Mouse (Mus musculus): ENCODE data around the gene Tmem45b. TPM values are rescaled to one million over a fixed set of nuclear protein-coding genes. Genes with fewer than 3 reads are reported as not detected.

The Tmem45b gene
- polyA plus RNA-seq, 1 experiment = 312 TPM

DNA sequence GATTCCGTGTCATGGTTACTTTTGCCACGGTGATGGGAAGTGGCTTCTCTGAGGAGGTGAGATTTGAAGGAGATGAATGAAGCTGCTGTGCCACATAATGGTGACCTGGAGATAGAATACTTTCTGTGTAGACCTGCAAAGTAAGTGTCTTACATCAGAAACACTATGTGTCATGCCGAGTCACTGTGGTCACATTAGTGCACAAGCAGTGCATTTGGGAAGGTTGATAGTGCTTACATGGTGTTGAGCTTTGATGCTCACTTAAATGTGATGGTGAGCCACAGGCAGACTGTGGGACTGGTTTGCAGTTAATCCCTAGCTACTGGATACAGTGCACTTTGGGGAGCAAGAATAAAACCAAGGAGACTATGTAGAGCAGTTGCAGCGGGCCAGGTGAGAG, 52.1 kb downstream of the Tmem45b start:
- WGBS = 94% methylated on average over 4 of the region's 4 CpGs
- DNase-seq (ENCODE audit: low read depth, low spot score) = no peak

DNA sequence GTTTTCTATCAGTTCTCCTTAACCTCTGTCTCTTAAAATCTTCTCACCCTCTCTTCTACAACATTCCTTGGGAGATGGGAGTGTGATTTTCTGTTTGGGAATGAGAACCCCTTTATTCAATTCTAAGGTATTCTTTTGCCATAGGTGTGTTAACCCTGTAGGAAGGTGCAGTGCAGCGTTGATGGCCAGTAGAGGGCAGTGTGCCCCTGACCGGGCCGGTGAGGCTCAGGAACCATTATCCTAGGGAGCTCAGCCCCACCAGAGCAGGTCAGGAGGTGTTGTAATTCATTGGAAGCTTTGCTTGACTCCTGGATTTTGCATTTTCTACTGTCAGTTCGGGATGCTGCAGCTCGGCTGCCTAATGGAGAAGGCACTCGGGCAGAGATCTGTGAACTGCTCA, 59.0 kb downstream of the Tmem45b start:
- whole genome bisulfite sequencing = 43% methylated on average over 6 of the region's 6 CpGs
- peak; percentile 46 for DNase-seq (ENCODE audit: low read depth, low spot score)

DNA sequence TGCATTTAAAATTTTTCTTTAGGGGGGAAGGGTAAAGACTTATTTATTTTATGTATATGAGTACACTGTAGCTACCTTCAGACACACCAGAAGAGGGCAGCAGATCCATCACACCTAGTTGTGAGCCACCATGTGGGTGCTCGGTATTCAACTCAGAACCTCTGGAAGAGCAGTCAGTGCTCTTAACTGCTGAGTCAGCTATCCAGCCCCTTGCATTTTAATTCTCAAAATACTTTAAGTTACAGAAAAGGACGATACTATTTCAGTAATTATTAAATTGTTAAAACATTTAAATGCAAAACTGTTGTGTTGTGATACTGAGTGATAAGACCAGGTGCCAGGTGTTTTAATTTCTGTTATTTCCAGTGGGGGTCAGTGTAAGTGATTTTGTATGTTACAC, 60.0 kb downstream of the Tmem45b start:
- no peak for DNase-seq (ENCODE audit: low read depth, low spot score)
- 85% methylated on average over 2 of the region's 2 CpGs for WGBS

DNA sequence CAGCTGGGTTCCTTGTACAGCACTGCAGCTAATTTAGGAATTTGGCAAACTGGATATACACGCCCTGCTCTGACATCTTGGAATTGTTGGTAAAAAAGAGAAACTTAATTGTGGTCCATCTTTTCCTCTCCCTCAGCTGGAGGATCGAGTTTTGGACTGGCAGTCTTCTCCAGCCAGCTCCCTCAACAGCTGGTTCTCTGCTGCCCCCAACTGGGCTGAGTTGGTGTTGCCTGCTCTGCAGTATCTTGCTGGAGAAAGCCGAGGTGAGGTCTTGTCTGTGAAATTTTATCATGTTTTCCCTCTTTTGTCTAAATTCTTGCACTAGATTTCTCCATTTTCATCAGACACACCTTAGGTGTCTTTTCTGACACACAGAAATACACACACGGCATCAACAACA, 63.8 kb downstream of the Tmem45b start:
- DNase-seq (ENCODE audit: low read depth, low spot score) = no peak
- 42% methylated on average over 4 of the region's 4 CpGs for WGBS

DNA sequence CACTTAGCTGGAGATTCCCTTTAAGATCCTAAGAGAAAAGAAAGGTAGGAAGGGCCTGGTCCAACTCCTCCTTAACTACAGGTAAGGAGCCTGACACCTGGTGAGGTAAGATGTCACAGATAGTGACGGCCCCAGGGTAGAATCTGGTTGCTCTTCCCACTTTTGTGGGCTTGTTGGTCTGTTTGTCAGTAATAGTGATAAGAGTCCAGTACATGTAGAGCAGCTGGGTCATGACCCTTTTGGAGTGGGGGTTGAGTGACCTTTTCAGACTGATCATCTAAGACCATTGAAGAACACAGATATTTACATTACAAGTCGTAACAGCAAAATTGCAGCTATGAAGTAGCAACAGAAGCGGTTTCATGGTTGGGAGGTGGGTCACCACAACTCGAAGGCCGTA, 77.1 kb downstream of the Tmem45b start:
- no peak for DNase-seq (ENCODE audit: low read depth, low spot score)
- WGBS = 55% methylated on average over 5 of the region's 5 CpGs

DNA sequence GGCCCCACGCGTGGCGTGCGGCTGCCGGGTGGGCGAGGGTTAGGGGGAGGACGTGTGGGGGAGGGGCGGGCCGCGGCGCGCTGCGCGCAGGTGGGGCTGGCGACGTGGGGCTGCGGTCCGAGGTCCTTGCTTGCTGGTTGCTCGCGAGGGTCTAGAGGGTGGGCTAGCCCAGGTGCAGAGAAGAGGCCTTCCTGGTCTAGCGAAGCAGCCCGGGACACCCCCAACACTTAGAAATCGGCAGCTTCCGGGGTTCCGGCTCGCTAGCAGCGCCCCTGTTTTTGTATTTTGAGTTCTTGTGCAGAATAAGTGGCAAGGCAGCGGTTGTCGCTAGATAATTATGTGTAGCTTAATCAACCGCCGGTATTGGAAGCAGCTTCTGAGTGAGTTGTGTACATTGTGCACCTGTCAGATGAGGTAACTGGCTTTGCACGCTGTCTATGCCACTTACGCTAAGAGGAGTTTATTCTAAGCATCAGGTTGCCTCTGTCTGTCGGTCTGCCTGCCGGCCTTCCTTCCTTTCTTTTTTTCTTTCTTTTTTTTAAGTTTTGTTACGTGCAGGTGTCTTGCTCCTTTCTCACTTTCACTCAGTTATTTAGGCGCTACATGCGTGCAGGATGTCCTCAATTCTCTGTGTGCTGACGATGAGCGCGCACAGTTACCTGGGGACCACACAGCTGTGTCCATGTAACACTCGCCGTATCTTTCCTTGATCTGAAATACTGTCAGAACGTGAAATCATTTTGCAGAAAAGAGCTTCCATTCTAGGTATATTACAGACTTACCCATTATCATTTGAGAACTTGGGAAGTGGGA, 77.7 kb downstream of the Tmem45b start:
- WGBS = 4% methylated on average over 43 of the region's 44 CpGs
- DNase-seq (ENCODE audit: low read depth, low spot score) = no peak

DNA sequence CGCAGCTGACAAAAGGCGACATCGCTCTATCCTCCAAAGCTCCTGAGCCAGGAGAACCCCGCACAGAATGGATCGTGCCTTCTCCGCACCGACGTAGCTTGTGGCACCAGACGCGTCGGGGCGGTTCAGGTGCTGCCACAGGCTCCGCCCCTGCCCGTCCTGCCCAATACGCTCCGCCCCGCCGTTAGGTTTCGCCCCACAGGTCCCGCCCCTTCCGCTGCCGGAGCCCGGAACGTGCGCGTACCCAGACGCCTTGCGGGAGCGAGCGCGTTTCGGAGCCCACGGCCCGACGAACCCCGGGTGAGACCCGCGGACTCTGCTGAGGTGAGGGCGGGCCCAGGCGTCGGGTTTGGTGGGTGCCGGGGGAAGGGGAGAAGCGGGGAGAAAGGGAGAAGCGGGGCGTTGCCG, 78.3 kb downstream of the Tmem45b start, which contains the start of gene Nfrkb:
Nfrkb (plus strand) TSS at position 246 of the 408 bp plus-strand sequence.
- WGBS = under 1% methylated on average over 46 of the region's 46 CpGs
- DNase-seq (ENCODE audit: low read depth, low spot score) = peak; percentile 71

DNA sequence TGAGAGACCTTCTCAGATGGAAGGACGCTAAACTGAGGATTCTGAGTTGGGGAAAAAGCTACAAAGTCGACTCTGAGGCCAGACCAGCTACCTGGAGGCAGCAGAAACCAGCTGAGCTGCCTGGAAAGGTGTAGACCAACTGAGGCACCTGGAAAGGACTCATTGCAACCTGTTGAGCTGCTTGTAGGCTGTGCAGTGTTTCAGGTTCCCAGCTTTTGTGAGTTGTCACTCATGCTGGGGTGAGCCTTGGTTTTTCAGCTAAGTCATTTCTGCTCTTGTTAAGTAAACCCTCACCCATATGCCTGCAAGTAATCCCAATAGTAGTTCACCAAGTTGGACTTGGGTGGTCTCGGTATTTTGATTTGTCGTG, 78.8 kb downstream of the Tmem45b start:
- DNase-seq (ENCODE audit: low read depth, low spot score) = no peak

DNA sequence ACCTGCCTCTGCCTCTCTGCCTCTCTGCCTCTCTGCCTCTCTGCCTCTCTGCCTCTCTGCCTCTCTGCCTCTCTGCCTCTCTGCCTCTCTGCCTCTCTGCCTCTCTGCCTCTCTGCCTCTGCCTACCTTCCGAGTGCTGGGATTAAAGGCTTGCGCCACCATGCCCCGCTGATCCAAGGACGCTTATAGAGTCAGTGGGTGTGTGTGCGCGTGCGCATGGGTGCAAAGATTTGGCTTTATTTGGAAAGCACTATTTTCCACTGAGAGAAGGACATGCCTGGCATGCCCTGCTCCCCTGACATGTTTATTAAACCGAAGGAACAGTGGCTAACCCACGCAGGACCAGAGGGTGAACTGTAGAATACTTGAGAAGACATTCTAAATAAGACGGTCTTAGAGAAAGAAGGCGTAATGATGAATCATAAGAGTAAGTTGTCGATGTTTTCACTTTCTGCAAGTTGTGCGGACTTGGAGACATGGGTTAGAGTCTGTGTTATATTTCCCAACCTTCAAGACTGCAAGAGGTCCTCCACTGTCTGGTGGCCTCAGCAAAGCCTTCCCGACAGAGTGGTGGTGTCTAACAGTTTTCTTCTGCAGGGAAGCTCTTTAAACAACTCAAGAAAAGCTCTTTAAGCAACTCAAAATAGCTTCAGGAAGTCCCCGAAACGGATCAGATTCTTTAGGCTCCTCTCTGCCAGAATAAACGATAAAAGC, 79.3 kb downstream of the Tmem45b start:
- DNase-seq (ENCODE audit: low read depth, low spot score) = no peak
- 80% methylated on average over 17 of the region's 17 CpGs for WGBS

More for the DNA sequence above, 78.8 kb downstream of the Tmem45b start:
- 20% methylated on average over 4 of the region's 4 CpGs for WGBS

DNA sequence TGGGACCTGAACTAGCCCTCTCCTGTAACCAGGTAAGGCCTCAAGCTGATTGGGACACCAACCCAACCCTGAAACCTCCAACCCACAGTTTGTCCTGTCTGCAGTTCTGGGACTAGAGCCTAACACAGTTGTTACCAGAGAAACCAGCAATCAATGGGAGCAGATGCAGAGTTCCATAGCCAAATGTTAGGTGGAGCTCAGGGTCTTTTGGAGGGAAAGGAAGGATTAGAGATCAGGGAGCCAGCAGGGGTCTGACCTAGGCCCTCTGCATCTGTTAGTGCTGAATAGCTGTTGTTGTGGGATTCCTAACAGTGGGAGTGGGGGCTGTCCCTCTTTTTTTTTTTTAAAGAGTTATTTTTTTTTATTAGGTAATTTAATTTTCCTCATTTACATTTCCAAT, 87.6 kb downstream of the Tmem45b start:
- no peak for DNase-seq (ENCODE audit: low read depth, low spot score)

Other genes starting within 250 kb of the Tmem45b start
- gene Prdm10, start 183.9 kb downstream of the Tmem45b start, polyA plus RNA-seq (2012; rRNA removed) = 3.7 and 8.5 TPM in 2 replicates
- gene Nfrkb, start 78.3 kb downstream of the Tmem45b start, polyA plus RNA-seq (2012; rRNA removed) = 9.4 and 16.0 TPM in 2 replicates